Mouse (Mus musculus) stomach, postnatal 0 days (tissue): ENCODE results near the gene Xpr1. TPM values are rescaled to one million over a fixed set of nuclear protein-coding genes. Genes with fewer than 3 reads are reported as not detected.

ENCODE experiments used
- ATAC-seq: fragments of 200-750 bp; cut with Nextera tagmentation; 2 replicates; pipeline ENCODE4 v1.8.0; 2017; ENCODE audit not compliant: low FRiP score, low TSS enrichment
- DNase-seq: peaks from one replicate; pipeline ENCODE4 v3.0.0-alpha.2; 2016; ENCODE audit warnings: low spot score
- H3K27ac ChIP-seq: fragments of 300-500 bp; sonication (generic); replicated peaks from 2 replicates; pipeline ENCODE4 v1.5.1; 2014; ENCODE audit warnings: mild to moderate bottlenecking, control low read depth
- H3K27me3 ChIP-seq: fragments of 300-500 bp; sonication (generic); 2 replicates; pipeline ENCODE4 v1.6.1; 2014; ENCODE audit warnings: low read length; ENCODE audit not compliant: control insufficient read depth, insufficient read depth
- H3K36me3 ChIP-seq: fragments of 300-500 bp; sonication (generic); 2 replicates; pipeline ENCODE4 v1.6.1; 2014; ENCODE audit warnings: low read length, mixed read lengths; ENCODE audit not compliant: control insufficient read depth, insufficient read depth
- H3K4me1 ChIP-seq: fragments of 300-500 bp; sonication (generic); replicated peaks from 2 replicates; pipeline ENCODE4 v1.6.1; 2014; ENCODE audit warnings: antibody characterized with exemption; ENCODE audit not compliant: control insufficient read depth, insufficient read depth
- H3K4me2 ChIP-seq: fragments of 300-500 bp; sonication (generic); replicated peaks from 2 replicates; pipeline ENCODE4 v1.6.1; 2014; ENCODE audit warnings: low read depth, mild to moderate bottlenecking, control low read depth, moderate library complexity
- H3K4me3 ChIP-seq: fragments of 300-500 bp; sonication (generic); 2 replicates; pipeline ENCODE4 v1.5.1; 2014; ENCODE audit warnings: low read depth, low read length, control low read depth
- H3K9ac ChIP-seq: fragments of 300-500 bp; sonication (generic); 2 replicates; pipeline ENCODE4 v1.6.1; 2014; ENCODE audit warnings: mild to moderate bottlenecking, low read length, control low read depth, mixed read lengths
- H3K9me3 ChIP-seq: fragments of 300-500 bp; sonication (generic); 2 replicates; pipeline ENCODE4 v1.6.1; 2016; ENCODE audit warnings: low read length; ENCODE audit not compliant: control insufficient read depth
- CTCF ChIP-seq: IDR thresholded peaks from 2 replicates; pipeline ENCODE4 v1.5.1; 2016; ENCODE audit warnings: antibody characterized with exemption, low read depth, mild to moderate bottlenecking, moderate library complexity
- EP300 ChIP-seq: optimal IDR thresholded peaks from 2 replicates; pipeline ENCODE3; 2016; ENCODE audit warnings: antibody characterized with exemption
- WGBS: fragments of 180-500 bp; shearing (Covaris S2); extraction: QIAGEN DNeasy Blood & Tissue Kit; methylation state at CpG from one replicate; pipeline ENCODE4 v1.1.7; 2014; 5-methylcytosine and 5-hydroxymethylcytosine counted together
- polyA plus RNA-seq: library from polyadenylated mRNA; unstranded; fragments of >200 nt; fragmentation: Nextera tagmentation; extraction: Ambion mirVana; gene quantifications from 2 replicates; pipeline ENCODE4 v1.2.1, GENCODE M21; 2015

Xpr1 gene
- polyA plus RNA-seq, 1 experiment from 2014 or later, result 2.9 TPM

- Histone ChIP-seq H3K4me3 (no peak overlapping the region), H3K9me3 (no peaks in the 10 kb centered on the region), H3K36me3 (no peaks in the 10 kb centered on the region), H3K4me1 (no peaks in the 10 kb centered on the region), H3K4me2 (no peak overlapping the region), H3K27ac (no peak overlapping the region), H3K9ac (no peak overlapping the region), H3K27me3 (no peaks in the 10 kb centered on the region)
- ATAC-seq, result no peak
- DNase-seq, result no peak
- 42% methylated on average over 2 of the region's 2 CpGs for WGBS
- no peak for TF ChIP-seq EP300
- no peak for TF ChIP-seq CTCF
These were observed 23.2 kb downstream of the Xpr1 start for GRCm38 (mm10) chr1:155394021-155394420.

DNA sequence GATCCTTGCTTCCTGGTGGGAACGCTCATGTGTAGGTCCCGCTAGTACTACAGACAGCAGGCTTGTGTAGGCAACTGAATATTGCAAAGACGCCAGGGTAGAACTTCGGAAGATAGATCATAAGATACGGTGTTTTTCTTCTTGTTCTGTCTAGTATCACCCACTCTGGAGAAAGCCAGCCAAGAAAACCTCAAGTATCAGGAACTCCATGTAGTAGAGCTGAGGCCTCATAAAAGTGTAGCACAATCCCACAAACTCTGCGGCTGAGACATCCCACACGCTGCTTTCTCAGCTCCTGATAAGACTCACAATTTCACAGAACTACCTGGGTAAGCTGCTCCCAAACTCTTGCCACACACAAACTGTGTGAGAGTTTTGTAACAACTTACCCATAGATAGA is 24.4 kb downstream of the Xpr1 start:
- no peak for DNase-seq
- Histone ChIP-seq H3K9me3 (no peaks in the 10 kb centered on the region), H3K27ac (no peak overlapping the region), H3K9ac (no peak overlapping the region), H3K36me3 (no peaks in the 10 kb centered on the region), H3K4me3 (no peak overlapping the region), H3K4me1 (no peaks in the 10 kb centered on the region), H3K27me3 (no peaks in the 10 kb centered on the region), H3K4me2 (no peak overlapping the region)
- no peak for ATAC-seq
- WGBS, result 90% methylated on average over 7 of the region's 7 CpGs
- TF ChIP-seq EP300 (no peak), CTCF (no peak)

DNA sequence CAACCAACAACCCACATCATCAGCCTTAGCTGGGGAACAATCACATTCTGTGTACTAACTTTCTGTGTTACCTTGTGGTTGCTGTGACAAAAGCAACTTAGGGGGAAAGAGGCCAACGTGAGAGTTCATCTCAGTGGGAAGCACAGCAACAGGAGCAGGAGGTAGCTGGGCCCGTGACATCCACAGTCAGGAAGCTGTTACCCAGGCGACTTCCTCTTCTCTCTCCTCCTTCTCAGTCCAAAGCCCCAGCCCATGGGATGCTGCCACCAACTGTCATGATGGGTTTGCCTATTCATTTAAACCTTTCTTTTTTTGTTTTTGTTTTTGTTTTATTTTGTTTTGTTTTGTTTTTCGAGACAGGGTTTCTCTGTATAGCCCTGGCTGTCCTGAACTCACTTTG is 25.7 kb downstream of the Xpr1 start:
- no peaks in the 10 kb centered on the region for H3K9me3 ChIP-seq
- no peak for ATAC-seq
- TF ChIP-seq EP300, result no peak
- no peak for TF ChIP-seq CTCF

GRCm38 (mm10) chr1:155388418-155388817 is 28.8 kb downstream of the Xpr1 start:
- no peak for DNase-seq
- Histone ChIP-seq H3K4me1 (no peaks in the 10 kb centered on the region), H3K27me3 (no peaks in the 10 kb centered on the region), H3K36me3 (no peaks in the 10 kb centered on the region), H3K4me3 (no peak overlapping the region), H3K4me2 (no peak overlapping the region), H3K9ac (no peak overlapping the region), H3K9me3 (no peaks in the 10 kb centered on the region), H3K27ac (no peak overlapping the region)
- no peak for ATAC-seq
- TF ChIP-seq CTCF (no peak), EP300 (no peak)
- 43% methylated on average over 1 of the region's 1 CpGs for WGBS

More for the DNA sequence above, 25.7 kb downstream of the Xpr1 start:
- H3K36me3 ChIP-seq, result no peaks in the 10 kb centered on the region
- no peak overlapping the region for H3K9ac ChIP-seq
- H3K27ac ChIP-seq, result no peak overlapping the region
- no peaks in the 10 kb centered on the region for H3K4me1 ChIP-seq
- WGBS, result 74% methylated on average over 4 of the region's 4 CpGs
- H3K4me3 ChIP-seq, result no peak overlapping the region
- no peak overlapping the region for H3K4me2 ChIP-seq
- H3K27me3 ChIP-seq, result no peaks in the 10 kb centered on the region
- no peak for DNase-seq

DNA sequence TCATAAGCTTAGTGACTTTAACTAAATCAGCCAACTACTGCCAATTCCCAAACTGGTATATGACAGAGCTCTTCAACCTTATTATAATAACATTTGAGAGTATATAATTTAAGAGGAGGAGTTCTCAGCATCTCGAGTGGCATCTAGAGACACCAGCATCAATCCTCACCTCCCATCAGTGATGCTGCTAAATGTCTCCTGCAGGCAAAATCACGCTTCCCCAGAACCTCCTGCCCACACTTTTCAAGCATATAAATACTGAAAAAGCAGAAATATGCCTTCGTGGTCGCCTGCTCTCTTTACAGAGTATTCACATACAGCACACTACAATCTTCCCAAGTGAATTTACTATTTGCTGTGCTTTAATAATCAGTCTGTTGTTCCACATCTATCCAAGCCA is 30.7 kb downstream of the Xpr1 start:
- Histone ChIP-seq H3K9me3 (no peaks in the 10 kb centered on the region), H3K36me3 (no peaks in the 10 kb centered on the region), H3K4me1 (no peaks in the 10 kb centered on the region), H3K4me3 (no peak overlapping the region), H3K27me3 (no peaks in the 10 kb centered on the region), H3K4me2 (no peak overlapping the region), H3K27ac (no peak overlapping the region), H3K9ac (no peak overlapping the region)
- TF ChIP-seq CTCF (no peak), EP300 (no peak)
- WGBS, result 86% methylated on average over 4 of the region's 4 CpGs
- DNase-seq (no peak), ATAC-seq (no peak)

GRCm38 (mm10) chr1:155383319-155384302 is 33.6 kb downstream of the Xpr1 start:
- H3K4me2 ChIP-seq, result no peak overlapping the region
- ATAC-seq (no peak), DNase-seq (no peak)
- no peaks in the 10 kb centered on the region for H3K36me3 ChIP-seq
- H3K4me1 ChIP-seq, result no peaks in the 10 kb centered on the region
- H3K27ac ChIP-seq, result no peak overlapping the region
- H3K9ac ChIP-seq, result no peak overlapping the region
- no peak for TF ChIP-seq CTCF
- TF ChIP-seq EP300, result no peak
- no peaks in the 10 kb centered on the region for H3K9me3 ChIP-seq
- no peak overlapping the region for H3K4me3 ChIP-seq
- H3K27me3 ChIP-seq, result no peaks in the 10 kb centered on the region
- 84% methylated on average over 8 of the region's 8 CpGs for WGBS
